Mouse (Mus musculus) cerebellum, adult 11-12 months (tissue): ENCODE results near the gene Rgs12.

Experiments
- DNase-seq: peaks from one replicate; pipeline ENCODE4 v3.0.0; 2022

Gene Rgs12

DNA sequence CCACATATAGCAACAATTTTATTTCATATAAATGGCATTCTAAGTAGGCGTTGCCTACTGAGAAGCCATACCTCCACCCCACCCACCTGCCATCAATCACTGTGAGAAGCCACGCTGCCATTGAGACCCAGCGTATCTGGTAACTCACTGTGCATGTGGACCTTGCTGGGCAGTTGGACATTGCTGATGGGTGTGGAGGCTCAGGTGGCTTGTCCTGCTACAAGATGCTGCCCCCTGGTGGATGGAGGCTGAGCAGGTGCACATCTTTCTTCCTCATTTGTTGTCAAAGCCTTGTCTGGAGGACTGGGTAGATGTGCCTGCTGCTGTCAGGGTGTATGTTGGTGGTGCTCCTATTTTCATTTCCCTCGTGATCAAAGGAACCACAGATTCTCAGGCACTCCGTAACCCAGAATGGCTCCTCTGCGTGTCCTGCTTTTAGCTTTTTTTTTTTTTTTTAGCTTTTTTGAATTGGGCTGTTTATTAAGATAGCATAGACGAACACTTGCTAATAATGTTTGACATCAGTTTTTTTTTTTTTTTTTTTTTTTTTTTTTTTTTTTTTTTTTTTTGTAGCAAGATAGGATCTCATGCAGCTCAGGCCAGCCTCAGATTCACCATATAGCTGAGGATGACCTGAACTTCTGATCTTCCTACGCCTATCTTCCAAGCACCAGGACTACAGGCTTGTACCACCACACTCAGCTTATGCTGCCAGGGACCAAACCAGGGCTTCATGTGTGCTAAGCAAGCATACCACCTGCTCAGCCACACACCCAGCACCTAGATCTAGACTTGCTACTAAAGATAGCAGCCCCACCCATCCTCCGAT, 139.8 kb downstream of the Rgs12 start:
- DNase-seq = peak; percentile 60
